Mouse (Mus musculus) layer of hippocampus, postnatal 36 days (tissue): ENCODE measurements around the gene Kif1b. TPM values are rescaled to one million over a fixed set of nuclear protein-coding genes. Genes with fewer than 3 reads are reported as not detected.
"Not testable (repeated sequence)": the region's sequence is repeated elsewhere in the genome, so short reads cannot be mapped to it uniquely, and the experiment has no call there.

Experiments
- DNase-seq, 2 experiments: peaks; one replicate each; pipeline ENCODE4 v3.0.0; 2022
- total RNA-seq, 2 experiments: library from RNA; stranded (reverse); gene quantifications; 2 replicates each; pipeline ENCODE4 v1.2.3; 2021

The Kif1b gene
- total RNA-seq, 2 experiments from 2014 or later: 391 to 406 TPM

GRCm38 (mm10) chr4:149219401-149220041, 88.0 kb downstream of the Kif1b start:
- DNase-seq: no peak

GRCm38 (mm10) chr4:149218476-149218875, 89.0 kb downstream of the Kif1b start:
- no peak for DNase-seq

GRCm38 (mm10) chr4:149215982-149216381, 91.5 kb downstream of the Kif1b start:
- no peak for DNase-seq

- no peak for DNase-seq
Observed at GRCm38 (mm10) chr4:149215397-149215796, 92.1 kb downstream of the Kif1b start.

- DNase-seq: not testable (repeated sequence)
Observed at GRCm38 (mm10) chr4:149214468-149214867, 93.0 kb downstream of the Kif1b start.

- no peak for DNase-seq
Observed at GRCm38 (mm10) chr4:149213466-149213865, 94.0 kb downstream of the Kif1b start.

GRCm38 (mm10) chr4:149211441-149211840, 96.1 kb downstream of the Kif1b start:
- DNase-seq: not testable (repeated sequence)

GRCm38 (mm10) chr4:149202467-149202866, 105.0 kb downstream of the Kif1b start:
- no peak for DNase-seq

- DNase-seq: no peak
Observed at GRCm38 (mm10) chr4:149201110-149201509, 106.4 kb downstream of the Kif1b start.

GRCm38 (mm10) chr4:149197180-149197579, 110.3 kb downstream of the Kif1b start:
- no peak for DNase-seq

GRCm38 (mm10) chr4:149191103-149191502, 116.4 kb downstream of the Kif1b start:
- no peak for DNase-seq

- DNase-seq: no peak
Observed at GRCm38 (mm10) chr4:149188563-149188962, 118.9 kb downstream of the Kif1b start.

GRCm38 (mm10) chr4:149182755-149183154, 124.7 kb downstream of the Kif1b start:
- DNase-seq: no peak

- no peak for DNase-seq
Observed at GRCm38 (mm10) chr4:149182192-149182591, 125.3 kb downstream of the Kif1b start.

GRCm38 (mm10) chr4:149179573-149179972, 127.9 kb downstream of the Kif1b start:
- no peak for DNase-seq

GRCm38 (mm10) chr4:149179160-149179559, 128.3 kb downstream of the Kif1b start:
- no peak for DNase-seq

GRCm38 (mm10) chr4:149178328-149178727, 129.2 kb downstream of the Kif1b start:
- DNase-seq: no peak

- DNase-seq: no peak
Observed at GRCm38 (mm10) chr4:149177046-149177445, 130.4 kb downstream of the Kif1b start.

- DNase-seq: no peak
Observed at GRCm38 (mm10) chr4:149176645-149177044, 130.8 kb downstream of the Kif1b start.

GRCm38 (mm10) chr4:149173661-149174060, 133.8 kb downstream of the Kif1b start:
- DNase-seq: no peak

GRCm38 (mm10) chr4:149172666-149173065, 134.8 kb downstream of the Kif1b start:
- no peak for DNase-seq

- no peak for DNase-seq
Observed at GRCm38 (mm10) chr4:149172083-149172482, 135.4 kb downstream of the Kif1b start.

GRCm38 (mm10) chr4:149171581-149171981, 135.9 kb downstream of the Kif1b start:
- DNase-seq: no peak

GRCm38 (mm10) chr4:149170394-149170931, 137.0 kb downstream of the Kif1b start:
- DNase-seq: no peak
